Mouse (Mus musculus): ENCODE measurements around the gene Setd3. TPM values are rescaled to one million over a fixed set of nuclear protein-coding genes. Genes with fewer than 3 reads are reported as not detected.
A peak's percentile ranks its signal among the peaks of the same experiment; 100 is the strongest.

The Setd3 gene
- total and polyA plus RNA-seq, 2 experiments from 2014 or later, result 102 to 124 TPM

DNA sequence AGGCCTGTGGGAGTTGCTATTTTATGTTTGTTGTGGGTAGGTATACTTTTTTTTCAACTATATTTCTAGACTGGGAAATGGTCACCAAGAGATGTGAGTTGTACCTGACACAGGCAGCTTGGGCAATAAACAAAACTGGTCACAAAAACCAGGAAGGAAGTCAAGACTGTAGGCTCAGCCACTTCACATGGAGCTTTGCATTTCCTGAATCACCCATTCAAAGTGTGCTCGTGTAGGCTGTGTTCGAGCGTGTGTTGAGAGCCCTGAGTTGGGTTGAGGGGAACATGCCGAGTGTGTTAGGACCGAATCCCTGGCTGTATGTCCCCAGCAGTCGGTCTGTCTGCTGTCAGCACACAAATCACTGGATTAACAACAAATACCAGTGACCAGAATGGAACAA is 75.8 kb downstream of the Setd3 start:
- DNase-seq (no peak), ATAC-seq (no peak)
- Histone ChIP-seq H3K9me3 (ENCODE audit: low read length) (no peaks in the 10 kb centered on the region), H3K36me3 (ENCODE audit: insufficient read depth) (peaks cover 3% of the 10 kb centered on the region; the same call in 1 of the 2 replicates), H3K4me2 (ENCODE audit: low read depth) (no peak overlapping the region), H3K27me3 (ENCODE audit: insufficient read depth, low read length) (no peaks in the 10 kb centered on the region), H3K9ac (no peak overlapping the region), H3K27ac (ENCODE audit: low read depth, low read length) (no peak overlapping the region), H3K4me3 (ENCODE audit: low read depth, low read length) (no peak overlapping the region), H3K4me1 (ENCODE audit: insufficient read depth) (no peaks in the 10 kb centered on the region)
- WGBS, result 68% methylated on average over 6 of the region's 6 CpGs
- no peak for TF ChIP-seq CTCF (IDR thresholded peaks at IDR 0.05; ENCODE audit: low read depth)

DNA sequence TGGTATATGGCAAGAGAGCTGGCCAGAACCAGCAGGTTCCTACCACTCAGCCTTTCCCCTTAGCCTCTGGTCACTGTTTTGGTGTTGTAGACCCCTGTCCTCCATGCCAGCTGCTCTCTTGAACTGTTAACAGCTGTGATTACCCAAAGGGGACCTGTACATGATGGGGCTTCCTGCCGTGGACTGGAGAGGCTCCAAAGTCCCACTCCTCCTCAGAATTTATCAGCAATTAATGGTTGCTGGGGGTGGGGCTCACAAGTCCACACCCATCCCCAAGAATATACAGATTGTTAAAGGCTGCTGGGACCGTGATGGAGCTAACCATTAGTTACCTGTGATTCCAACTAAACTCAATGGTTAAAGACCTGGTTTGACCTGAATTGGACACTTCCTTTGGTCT is 77.0 kb downstream of the Setd3 start:
- Histone ChIP-seq H3K9ac (no peak overlapping the region), H3K4me3 (ENCODE audit: low read depth, low read length) (no peak overlapping the region), H3K4me1 (ENCODE audit: insufficient read depth) (no peaks in the 10 kb centered on the region), H3K27me3 (ENCODE audit: insufficient read depth, low read length) (no peaks in the 10 kb centered on the region), H3K9me3 (ENCODE audit: low read length) (no peaks in the 10 kb centered on the region), H3K36me3 (ENCODE audit: insufficient read depth) (peaks cover 3% of the 10 kb centered on the region; the same call in 1 of the 2 replicates), H3K27ac (ENCODE audit: low read depth, low read length) (no peak overlapping the region), H3K4me2 (ENCODE audit: low read depth) (no peak overlapping the region)
- DNase-seq, result no peak
- 80% methylated on average over 2 of the region's 2 CpGs for WGBS
- no peak for ATAC-seq
- no peak for TF ChIP-seq CTCF (IDR thresholded peaks at IDR 0.05; ENCODE audit: low read depth)

DNA sequence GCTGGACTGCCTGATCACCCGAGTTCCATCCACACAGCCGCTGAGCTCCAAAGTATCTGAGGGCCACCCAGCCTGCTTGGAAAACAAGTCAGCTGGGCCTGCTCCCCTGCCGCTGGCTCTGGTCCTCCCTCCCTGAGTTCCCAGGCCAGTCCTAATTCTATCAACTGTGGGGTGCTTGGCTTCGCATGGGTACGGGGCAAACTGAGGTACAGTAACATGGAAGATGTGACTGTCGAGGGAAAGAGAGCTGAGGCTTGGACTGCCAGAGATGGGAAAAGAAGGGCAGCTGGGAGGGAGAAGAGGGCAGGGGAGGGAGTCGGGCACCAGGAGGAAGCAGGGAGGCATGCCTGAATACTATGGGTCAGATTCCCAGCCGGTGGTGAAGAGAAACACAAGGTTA is 78.9 kb downstream of the Setd3 start:
- Histone ChIP-seq H3K4me3 (ENCODE audit: low read depth, low read length) (no peak overlapping the region), H3K27me3 (ENCODE audit: insufficient read depth, low read length) (no peaks in the 10 kb centered on the region), H3K4me1 (ENCODE audit: insufficient read depth) (no peaks in the 10 kb centered on the region), H3K9me3 (ENCODE audit: low read length) (no peaks in the 10 kb centered on the region), H3K27ac (ENCODE audit: low read depth, low read length) (no peak overlapping the region), H3K36me3 (ENCODE audit: insufficient read depth) (0 out of 2 replicates have a peak, but pooled peaks cover 2% of the 10 kb centered on the region), H3K4me2 (ENCODE audit: low read depth) (no peak overlapping the region), H3K9ac (no peak overlapping the region)
- no peak for DNase-seq
- 76% methylated on average over 8 of the region's 8 CpGs for WGBS
- no peak for TF ChIP-seq CTCF (IDR thresholded peaks at IDR 0.05; ENCODE audit: low read depth)
- ATAC-seq, result no peak

DNA sequence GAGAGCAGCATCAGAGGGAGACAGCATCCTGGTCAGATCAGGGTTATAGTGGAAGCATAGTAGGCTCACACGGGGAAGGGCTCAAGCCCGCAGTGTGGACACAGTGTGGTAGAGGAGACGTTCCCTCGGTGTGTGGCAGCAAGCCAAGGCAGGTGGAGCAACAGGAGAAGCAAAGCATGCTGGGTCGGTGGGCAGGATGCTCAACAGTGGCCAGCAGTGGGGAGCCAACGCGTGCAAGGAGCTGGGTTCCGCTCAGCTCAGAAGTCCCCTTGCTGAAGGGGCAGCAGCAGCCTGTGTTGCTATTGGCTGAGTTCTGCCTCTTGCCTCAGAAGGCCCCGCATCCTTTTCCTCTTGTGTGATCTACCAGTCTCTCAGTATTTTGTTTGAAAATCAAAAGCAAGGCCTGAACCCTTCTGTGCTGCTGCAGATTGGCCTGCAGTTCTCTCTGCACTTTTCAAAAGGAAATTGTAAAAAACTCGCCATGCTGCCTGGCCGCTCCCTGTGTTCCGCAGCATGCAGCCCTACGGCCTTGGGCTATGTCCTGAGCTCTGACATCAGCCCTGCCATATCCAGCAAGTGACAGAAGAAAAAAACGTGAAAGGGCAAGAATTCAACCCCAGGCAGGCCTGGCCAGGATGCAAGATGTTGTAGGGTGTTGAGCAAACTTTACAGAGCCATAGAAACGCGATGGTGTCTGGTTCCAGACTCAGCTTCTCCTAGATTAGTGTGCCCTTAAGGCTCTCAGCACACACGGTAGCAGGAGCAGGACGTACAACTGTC is 80.7 kb downstream of the Setd3 start:
- Histone ChIP-seq H3K9me3 (ENCODE audit: low read length) (no peaks in the 10 kb centered on the region), H3K27ac (ENCODE audit: low read depth, low read length) (no peak overlapping the region), H3K9ac (no peak overlapping the region), H3K4me2 (ENCODE audit: low read depth) (no peak overlapping the region), H3K4me1 (ENCODE audit: insufficient read depth) (no peaks in the 10 kb centered on the region), H3K4me3 (ENCODE audit: low read depth, low read length) (no peak overlapping the region), H3K36me3 (ENCODE audit: insufficient read depth) (no peaks in the 10 kb centered on the region), H3K27me3 (ENCODE audit: insufficient read depth, low read length) (no peaks in the 10 kb centered on the region)
- 59% methylated on average over 18 of the region's 18 CpGs for WGBS
- ATAC-seq, result no peak
- no peak for TF ChIP-seq CTCF (IDR thresholded peaks at IDR 0.05; ENCODE audit: low read depth)
- DNase-seq, result peak; percentile 15

DNA sequence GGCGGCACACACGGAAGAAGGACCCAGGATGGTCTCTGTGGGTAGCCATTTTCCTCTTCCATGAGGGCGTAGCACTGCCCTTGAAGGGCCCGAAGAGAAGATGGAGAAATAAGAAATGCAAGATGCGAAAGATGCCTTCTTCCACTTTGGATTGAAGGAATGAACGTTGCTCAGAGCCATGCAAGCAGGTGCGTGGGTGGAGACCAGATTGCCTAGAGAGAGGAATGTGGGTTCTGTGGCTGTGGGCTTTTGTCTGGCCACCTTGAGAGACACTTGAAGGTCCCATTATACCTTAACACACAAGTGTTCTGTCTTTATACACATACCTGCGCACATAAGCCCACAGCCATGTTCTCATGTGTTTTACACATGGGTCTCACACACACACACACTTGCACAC is 81.5 kb downstream of the Setd3 start:
- TF ChIP-seq CTCF (IDR thresholded peaks at IDR 0.05; ENCODE audit: low read depth), result no peak
- DNase-seq, result no peak
- no peak overlapping the region for H3K9ac ChIP-seq
- H3K4me3 ChIP-seq (ENCODE audit: low read depth, low read length), result no peak overlapping the region
- H3K4me1 ChIP-seq (ENCODE audit: insufficient read depth), result no peaks in the 10 kb centered on the region
- no peak overlapping the region for H3K4me2 ChIP-seq (ENCODE audit: low read depth)
- H3K27me3 ChIP-seq (ENCODE audit: insufficient read depth, low read length), result no peaks in the 10 kb centered on the region
- ATAC-seq, result no peak
- H3K9me3 ChIP-seq (ENCODE audit: low read length), result no peaks in the 10 kb centered on the region
- H3K27ac ChIP-seq (ENCODE audit: low read depth, low read length), result no peak overlapping the region
- 95% methylated on average over 8 of the region's 8 CpGs for WGBS
- H3K36me3 ChIP-seq (ENCODE audit: insufficient read depth), result no peaks in the 10 kb centered on the region

DNA sequence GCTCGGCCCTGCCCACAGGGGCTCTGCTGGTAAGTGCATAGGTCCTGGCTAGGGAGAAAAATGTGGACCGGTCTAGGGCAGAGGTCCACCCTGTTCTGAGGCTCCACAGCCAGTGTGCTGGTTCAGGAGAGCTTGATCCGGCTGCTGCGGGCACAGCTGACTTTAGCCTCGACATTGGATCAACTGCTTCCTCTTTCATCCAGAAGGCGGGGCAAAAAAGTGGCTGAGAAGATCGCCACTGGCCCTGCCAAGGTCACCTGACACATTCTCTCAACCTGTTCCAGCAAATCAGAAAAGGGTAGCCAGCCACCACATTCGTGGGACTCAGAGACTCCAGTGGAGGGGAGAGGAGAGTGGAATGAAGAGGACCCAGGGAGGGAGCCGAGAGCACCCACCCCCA is 90.9 kb downstream of the Setd3 start:
- ATAC-seq (no peak), DNase-seq (no peak)
- Histone ChIP-seq H3K4me1 (ENCODE audit: insufficient read depth) (no peaks in the 10 kb centered on the region), H3K27ac (ENCODE audit: low read depth, low read length) (no peak overlapping the region), H3K4me2 (ENCODE audit: low read depth) (no peak overlapping the region), H3K36me3 (ENCODE audit: insufficient read depth) (no peaks in the 10 kb centered on the region), H3K4me3 (ENCODE audit: low read depth, low read length) (no peak overlapping the region), H3K27me3 (ENCODE audit: insufficient read depth, low read length) (no peaks in the 10 kb centered on the region), H3K9me3 (ENCODE audit: low read length) (no peaks in the 10 kb centered on the region), H3K9ac (no peak overlapping the region)
- no peak for TF ChIP-seq CTCF (IDR thresholded peaks at IDR 0.05; ENCODE audit: low read depth)
- WGBS, result 75% methylated on average over 9 of the region's 9 CpGs

DNA sequence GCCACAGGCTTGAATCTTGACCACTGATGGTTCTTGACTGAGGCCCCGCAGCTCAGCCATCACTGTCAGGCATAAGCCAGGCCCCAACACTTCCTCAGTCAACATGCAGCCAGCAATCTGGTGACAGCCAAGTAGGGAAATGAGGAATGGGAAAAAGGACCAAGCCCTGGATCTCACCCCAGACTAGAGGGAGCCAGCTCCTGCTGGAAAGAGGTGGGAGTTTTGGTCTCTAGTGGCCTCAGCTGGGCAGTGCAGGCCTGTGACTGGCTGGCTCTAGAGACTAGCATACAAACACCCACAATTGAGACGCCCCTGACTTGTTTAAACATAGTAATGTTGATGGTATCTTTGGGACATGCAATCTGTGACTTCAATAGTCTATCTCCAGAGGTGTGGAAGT is 91.6 kb downstream of the Setd3 start:
- no peaks in the 10 kb centered on the region for H3K36me3 ChIP-seq (ENCODE audit: insufficient read depth)
- peak; percentile 31; the same call in 1 of the 2 replicates for TF ChIP-seq CTCF (IDR thresholded peaks at IDR 0.05; ENCODE audit: low read depth)
- H3K4me1 ChIP-seq (ENCODE audit: insufficient read depth), result no peaks in the 10 kb centered on the region
- H3K9me3 ChIP-seq (ENCODE audit: low read length), result no peaks in the 10 kb centered on the region
- no peak overlapping the region for H3K27ac ChIP-seq (ENCODE audit: low read depth, low read length)
- no peak overlapping the region for H3K4me2 ChIP-seq (ENCODE audit: low read depth)
- WGBS, result 76% methylated on average over 2 of the region's 2 CpGs
- DNase-seq (no peak), ATAC-seq (peak; percentile 55)
- H3K4me3 ChIP-seq (ENCODE audit: low read depth, low read length), result no peak overlapping the region
- H3K27me3 ChIP-seq (ENCODE audit: insufficient read depth, low read length), result no peaks in the 10 kb centered on the region
- H3K9ac ChIP-seq, result no peak overlapping the region

Data from forebrain, postnatal 0 days (tissue).